Mouse (Mus musculus): ENCODE measurements around the gene Zfp940.

Zfp940 gene

GRCm38 (mm10) chr7:29807046-29807445, 46.4 kb downstream of the Zfp940 start:
- no peak for DNase-seq (ENCODE audit: low spot score in 2 of 2)

GRCm38 (mm10) chr7:29792906-29793305, 60.6 kb downstream of the Zfp940 start:
- DNase-seq (ENCODE audit: low spot score in 2 of 2), result no peak

GRCm38 (mm10) chr7:29785888-29786287, 67.6 kb downstream of the Zfp940 start:
- no peak for DNase-seq (ENCODE audit: low spot score in 2 of 2)

GRCm38 (mm10) chr7:29785023-29785422, 68.4 kb downstream of the Zfp940 start:
- no peak for DNase-seq (ENCODE audit: low spot score in 2 of 2)

GRCm38 (mm10) chr7:29783871-29784551, 69.5 kb downstream of the Zfp940 start, which contains the start of gene Zfp30:
TSS of gene Zfp30 (plus strand) at chr7:29783998.
- peak; percentile 68 to 85 for DNase-seq (ENCODE audit: low spot score in 2 of 2)
